Mouse (Mus musculus) erythroblast, adult 5-6 weeks (primary cell): ENCODE data around the gene Xrn1. TPM values are rescaled to one million over a fixed set of nuclear protein-coding genes. Genes with fewer than 3 reads are reported as not detected.
"Not testable (repeated sequence)": the region's sequence is repeated elsewhere in the genome, so short reads cannot be mapped to it uniquely, and the experiment has no call there.

Source experiments
- ATAC-seq: replicated peaks from 2 replicates; pipeline ENCODE4 v1.8.0; 2016; ENCODE audit warnings: moderate number of reproducible peaks, mild to moderate bottlenecking, moderate TSS enrichment, inconsistent platforms; ENCODE audit not compliant: poor library complexity, low FRiP score, severe bottlenecking
- total RNA-seq, 2 experiments: library from RNA; stranded (forward) in 1 of 2; stranded (reverse) in 1 of 2; fragments of 150-400 nt in 1 of 2; fragments of 200-764, 138-1000 nt in 1 of 2; gene quantifications; 2 replicates each; pipeline versions ENCODE4 v1.2.3 to v1.2.4; 2015 to 2017; ENCODE audit warnings: low replicate concordance in 2 of 2

The Xrn1 gene
- 32.2 and 54.2 TPM in 2 replicates for total RNA-seq (2015; ENCODE audit: low replicate concordance)
- total RNA-seq (2017; ENCODE audit: low replicate concordance) = 42.4 and 46.8 TPM in 2 replicates

DNA sequence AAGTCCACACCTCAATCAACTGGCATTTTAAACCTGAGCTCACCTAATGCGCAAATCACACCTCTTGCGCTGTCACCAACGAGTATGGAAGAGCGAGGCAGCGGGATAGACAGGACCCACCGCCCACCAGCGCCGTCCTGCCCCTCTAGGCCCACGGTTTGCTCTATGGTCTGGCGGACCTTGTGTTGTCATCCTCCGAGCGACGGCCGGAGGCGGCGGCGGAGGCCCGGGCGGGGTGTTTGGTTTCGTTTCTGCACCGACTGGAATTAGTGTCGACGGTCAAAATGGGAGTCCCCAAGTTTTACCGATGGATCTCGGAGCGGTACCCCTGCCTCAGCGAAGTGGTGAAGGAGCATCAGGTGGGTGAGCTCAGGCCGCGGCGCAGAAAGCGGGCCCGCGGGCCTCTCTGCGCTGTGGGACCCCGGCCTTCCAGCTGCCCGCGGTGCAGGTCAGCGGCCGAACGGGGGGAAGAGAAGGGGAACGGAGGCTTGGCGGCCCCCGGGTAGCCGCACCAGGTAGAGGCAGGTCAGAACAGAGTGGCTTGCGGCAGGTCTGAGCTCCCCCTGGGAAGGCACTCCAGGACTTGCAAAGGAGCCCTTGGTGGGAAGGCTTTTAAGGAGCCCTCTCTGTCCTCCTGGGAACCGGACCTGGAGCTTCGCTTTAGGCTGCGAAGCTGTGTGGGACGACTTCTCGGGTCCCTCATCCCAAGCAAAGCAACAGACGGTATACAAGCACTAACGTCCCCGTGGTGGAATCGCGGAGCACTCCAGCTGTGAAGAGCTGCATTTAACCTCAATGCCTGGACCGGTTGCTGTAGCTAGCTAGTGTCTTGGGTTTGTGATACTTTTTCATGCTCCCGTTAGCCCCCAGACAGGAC lies at the start of gene Xrn1:
TSS of gene Xrn1 (plus strand) at position 176 of the 877 bp plus-strand sequence.
- peak; percentile 94 for ATAC-seq

DNA sequence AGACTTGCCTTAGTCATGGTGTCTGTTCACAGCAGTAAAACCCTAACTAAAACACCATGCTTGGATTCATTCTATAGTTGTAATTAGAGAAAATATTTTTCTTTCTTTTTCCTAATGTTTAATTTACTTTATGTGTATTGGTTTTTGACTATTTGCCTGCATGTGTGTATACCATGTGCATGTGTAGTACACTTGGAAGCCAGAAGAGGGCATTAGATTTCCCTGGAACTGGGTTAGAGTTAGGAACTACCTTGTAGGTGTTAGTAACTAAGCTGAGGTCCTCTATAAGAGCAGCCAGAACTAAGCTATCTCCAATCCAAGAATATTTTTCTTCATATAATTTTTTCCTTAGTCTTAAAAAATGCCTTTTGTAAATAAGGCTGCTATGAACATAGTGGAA lies 21.7 kb upstream of the Xrn1 start:
- peak; percentile 64; the same call in 1 of the 2 replicates for ATAC-seq

DNA sequence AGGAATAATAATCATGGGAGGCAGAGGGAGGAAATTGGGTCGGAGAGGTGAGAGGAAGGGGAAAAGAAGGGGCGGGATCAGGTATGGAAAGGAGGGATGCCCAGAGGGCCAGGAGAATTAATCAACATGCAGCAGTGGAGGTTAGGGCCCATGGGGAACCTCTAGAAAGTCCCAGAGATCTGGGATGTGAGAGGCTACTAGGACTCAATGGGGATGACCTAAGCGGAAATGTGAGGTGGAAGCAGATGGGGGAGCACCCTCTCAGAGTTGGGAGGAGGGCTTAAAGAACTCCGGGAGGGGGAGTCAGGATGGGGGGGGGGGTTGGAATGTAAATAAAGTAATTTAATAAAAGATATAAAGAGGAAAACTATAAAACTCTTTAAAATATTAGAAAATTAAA lies 902 bp upstream of the Xrn1 start:
- ATAC-seq = no peak

DNA sequence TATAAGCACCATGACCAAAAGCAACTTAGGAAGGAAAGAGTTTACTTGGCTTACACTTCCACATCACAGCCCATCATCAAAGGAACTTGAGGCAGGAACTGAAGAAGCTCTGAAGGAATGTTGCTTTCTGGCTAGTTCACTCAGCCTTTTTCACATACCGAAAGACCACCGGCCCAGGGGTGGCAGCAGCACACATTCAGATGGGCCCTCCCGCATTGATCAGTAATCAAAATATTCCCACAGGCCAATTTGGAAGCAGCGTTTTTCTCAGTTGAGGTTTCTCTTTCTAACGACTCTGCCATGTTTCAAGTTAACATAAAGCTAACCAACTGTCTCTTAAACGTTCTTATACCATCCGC lies 355 bp upstream of the Xrn1 start:
- no peak for ATAC-seq

DNA sequence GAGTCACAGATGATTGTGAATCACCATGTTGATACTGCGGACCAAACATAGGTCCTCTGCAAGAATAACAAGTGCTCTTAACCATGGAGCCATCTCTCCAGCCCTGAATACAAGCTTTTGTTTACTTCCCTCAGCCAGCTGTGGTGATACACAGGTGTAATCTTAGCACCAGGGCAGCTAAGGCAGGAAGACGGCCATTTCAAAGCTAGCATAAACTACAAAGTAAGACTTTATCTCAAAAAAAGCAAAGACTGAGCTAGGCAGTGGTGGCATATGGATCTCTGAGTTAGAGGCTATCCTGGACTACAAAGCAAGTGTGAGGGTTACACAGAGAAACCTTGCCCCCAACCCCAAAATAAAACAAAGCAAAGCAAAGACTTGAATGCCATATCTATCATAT lies 3.1 kb downstream of the Xrn1 start:
- no peak for ATAC-seq

DNA sequence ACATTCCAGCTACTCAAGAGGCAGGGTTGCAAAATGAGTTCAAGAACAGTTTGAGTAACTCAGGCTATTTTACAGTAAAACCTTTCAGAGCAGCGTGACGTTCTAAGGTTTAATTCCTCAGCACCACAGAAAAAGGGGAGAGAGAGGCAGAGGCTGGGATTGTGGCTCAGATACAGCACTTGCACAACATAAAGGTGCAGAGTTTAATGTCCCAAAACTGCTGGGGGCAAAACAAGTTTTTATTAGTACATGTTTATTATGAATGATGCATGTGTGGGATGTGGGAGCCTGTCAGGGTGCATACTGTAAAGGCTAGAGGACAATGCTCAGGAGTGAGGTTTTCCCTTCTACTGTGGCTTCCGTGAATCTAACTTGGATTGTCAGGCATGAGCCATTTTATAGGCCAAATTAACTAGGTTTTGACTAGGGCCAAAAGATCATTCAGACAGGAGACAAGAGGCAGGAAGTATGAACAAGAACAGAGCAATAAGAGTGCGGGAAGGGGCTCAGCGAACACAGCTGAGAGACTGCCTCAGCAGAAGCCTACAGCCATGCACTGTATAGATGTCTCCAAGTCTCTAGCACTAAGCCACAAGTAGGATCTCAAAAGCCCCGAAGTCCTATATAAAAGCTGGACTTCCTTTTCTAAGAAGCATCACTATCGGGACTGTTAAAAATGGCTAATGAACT lies 3.6 kb downstream of the Xrn1 start:
- no peak for ATAC-seq

DNA sequence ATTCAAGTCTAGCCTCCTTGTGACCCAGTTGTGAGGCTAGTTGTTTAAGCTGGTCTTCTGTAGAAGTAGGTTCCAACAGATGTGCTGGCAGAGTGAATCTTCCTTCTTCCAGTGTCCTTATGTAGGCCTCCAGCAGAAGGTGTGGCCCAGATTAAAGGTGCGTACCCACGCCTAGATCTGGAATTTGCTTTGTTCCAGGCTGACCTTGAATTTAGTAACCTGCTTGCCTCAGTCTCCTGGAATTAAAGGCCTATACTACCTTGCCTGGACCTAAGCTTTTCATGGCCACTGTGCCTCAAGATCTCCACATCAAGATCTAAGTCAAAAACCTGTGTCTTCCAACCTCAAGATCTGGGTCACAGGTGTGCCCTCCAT lies 4.2 kb downstream of the Xrn1 start:
- ATAC-seq = not testable (repeated sequence)

DNA sequence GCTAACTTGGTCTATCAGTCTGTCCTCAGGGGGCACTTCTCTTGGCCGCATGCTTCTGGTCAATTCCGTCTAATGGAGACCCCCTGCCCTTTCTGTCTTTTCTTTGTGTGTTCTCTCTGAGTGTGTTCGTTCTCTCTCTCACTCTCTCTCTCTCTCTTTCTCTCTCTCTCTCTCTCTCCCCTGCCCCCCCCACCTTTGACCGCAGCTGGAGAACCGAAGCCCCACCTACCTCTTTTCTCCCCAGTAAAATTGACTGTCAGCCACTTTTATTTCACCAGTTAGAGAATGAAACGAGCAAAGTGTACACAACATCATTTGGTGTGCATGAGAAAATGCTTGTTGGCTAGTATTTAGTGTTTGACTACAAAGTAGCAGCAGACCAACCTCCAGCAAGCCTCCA lies 4.7 kb downstream of the Xrn1 start:
- ATAC-seq = no peak

DNA sequence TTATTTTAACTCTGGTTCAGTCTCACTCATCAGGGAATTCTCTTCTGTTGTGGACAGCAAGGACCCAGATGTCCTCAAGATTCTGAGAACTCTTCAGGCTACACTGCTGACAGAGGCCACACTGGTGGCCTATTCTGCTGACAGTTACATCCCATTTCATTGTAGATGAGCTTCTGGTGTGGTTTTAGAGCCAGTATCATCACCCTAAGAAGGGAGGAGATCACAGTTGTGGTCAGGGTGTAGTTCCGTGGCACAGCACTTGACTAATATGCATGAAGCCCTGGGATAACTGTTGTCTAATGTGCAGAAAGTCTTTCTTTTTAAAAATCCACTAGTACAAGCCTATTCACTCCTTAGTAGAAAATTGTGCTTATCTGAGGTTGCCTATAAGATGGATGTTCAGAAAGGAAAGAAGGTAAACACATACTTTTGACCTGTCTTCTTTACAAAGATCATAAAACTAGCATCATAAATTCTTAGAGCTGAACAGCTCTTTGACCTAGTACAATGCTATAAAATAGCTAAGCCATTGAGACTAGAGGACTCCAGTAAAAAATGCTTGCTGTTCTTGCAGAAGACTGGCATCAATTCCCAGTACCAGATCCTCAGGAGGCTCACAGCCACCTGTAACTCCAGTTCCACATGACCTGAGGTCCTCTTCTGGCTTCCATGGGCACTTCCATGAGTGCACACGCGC lies 5.3 kb downstream of the Xrn1 start:
- ATAC-seq = no peak

DNA sequence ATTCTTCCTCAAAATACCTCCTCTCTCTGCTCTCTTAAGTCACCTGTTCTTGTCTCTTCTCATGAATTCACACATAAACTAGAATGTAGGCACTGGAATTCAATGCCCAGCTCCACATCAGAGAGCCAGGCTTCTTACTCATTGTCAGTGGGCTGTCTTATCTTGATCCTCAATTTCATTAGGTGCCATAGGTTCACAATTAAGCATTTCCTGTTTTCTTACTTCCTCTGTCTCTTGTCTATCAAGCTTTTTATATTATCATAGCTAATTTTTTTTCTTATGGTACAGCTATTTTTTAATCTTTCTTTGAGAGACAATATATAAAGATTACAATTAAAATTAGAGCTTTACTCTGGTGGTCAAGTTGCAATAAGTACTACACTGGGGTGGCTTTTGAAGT lies 6.5 kb downstream of the Xrn1 start:
- ATAC-seq = no peak

DNA sequence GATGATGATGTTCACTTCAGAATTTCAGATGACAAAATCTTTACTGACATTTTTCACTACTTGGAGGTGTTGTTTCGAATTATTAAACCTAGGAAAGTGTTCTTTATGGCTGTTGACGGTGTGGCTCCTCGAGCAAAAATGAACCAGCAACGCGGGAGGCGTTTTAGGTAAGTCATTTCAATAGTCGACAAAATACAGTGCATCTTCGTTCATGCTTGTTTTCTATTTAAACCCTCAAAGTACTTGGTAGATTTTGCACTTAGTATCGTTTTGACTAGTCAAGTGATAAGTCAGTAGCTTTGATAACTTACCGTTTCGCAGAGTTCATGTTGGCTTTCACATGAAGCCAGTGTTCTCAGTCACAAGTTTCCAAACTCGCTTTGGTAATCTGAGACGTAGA lies 9.5 kb downstream of the Xrn1 start:
- ATAC-seq = no peak

DNA sequence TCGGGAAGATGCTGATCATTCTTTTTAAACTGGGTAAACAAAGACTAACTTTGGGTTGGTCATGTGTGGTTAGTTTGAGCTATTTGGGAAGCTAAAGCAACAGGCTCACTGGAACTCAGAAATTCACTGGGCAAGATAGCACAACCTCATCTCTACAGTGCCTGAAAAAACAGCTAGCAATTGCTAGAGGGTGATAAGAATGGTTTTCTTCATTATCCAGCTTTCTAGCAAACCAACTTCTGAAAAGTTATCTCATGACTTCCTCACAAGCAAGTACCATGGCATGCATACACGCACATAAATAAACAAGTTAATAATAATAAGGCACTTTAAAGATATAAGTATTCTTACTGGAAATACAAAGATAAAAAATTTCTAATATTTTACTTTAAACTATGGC lies 23.7 kb downstream of the Xrn1 start:
- no peak for ATAC-seq

DNA sequence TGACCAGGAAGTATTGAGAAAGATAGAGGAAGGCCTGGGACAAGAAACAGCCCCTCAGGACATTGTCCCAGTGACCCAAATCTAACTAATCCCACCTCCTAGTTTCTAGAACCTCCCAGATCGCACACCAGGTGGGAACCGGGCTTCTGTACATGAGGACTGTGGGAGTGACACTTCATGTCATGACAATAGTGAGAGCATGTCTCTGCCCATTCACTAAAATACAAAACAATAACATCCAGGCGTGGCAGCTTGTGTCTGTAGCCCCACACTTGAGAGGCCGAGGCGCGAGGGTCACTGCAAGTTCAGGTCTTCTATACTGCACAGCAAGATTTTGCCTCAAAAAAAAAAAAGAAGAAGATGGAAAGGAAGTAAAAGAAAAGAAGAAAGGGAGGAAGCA lies 25.3 kb downstream of the Xrn1 start:
- ATAC-seq = no peak

DNA sequence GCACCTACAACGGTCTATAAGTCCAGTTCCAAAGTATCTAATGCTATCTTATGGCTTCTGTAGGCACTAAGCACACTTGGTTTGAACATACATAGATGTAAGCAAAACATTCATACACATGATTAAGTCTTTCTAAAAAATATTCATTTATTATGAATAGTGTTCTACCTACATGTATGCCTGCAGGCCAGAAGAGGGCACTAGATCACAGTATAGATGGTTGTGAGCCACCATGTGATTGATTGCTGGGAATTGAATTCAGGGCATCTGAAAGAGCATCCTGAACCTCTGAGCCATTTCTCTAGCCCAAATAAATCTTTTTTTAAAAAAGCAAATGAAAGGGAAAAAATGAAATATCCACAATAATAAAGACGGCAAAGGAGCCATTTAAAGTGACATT lies 37.7 kb downstream of the Xrn1 start:
- ATAC-seq = no peak

DNA sequence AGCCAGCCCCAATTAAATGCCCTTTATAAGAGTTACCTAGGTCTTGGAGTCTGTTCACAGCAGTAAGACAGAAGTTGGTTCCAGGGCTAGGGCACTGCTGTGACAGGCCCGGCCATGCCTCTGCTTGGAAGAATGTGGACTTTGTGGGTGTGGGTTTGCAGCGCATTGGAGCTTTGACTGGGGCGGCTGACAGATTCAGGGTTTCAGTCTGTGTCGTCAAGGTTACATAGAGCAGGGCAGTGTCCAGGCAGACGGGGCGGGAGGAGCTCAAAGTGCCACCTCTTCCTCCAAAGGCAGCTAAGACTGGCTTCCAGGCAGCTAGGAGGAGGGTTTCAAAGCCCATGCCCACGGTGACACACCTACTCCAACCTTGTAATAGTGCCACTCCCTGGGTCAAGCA lies 49.9 kb downstream of the Xrn1 start:
- 0 out of 2 replicates have a peak, but pooled peaks have one; percentile 25 for ATAC-seq

DNA sequence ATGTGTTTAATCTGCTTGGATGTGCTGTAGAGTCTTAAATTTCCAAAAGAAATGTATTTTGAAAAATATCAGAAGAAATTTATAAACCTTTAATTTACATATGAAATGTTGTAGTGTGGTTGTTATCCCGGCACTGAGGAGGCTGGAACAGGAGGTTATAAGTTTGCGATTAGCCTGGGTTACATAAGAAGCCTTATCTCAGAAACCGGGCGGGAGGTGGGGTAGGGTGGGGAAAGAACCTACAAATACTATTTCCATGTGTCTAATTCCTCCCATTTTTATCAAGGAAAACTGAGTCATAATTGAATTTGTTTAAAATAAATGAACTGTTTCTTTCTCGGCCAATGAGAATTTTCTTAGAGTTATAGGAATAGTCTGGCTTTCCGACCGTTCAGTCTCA lies 56.1 kb downstream of the Xrn1 start:
- ATAC-seq = peak; percentile 80

DNA sequence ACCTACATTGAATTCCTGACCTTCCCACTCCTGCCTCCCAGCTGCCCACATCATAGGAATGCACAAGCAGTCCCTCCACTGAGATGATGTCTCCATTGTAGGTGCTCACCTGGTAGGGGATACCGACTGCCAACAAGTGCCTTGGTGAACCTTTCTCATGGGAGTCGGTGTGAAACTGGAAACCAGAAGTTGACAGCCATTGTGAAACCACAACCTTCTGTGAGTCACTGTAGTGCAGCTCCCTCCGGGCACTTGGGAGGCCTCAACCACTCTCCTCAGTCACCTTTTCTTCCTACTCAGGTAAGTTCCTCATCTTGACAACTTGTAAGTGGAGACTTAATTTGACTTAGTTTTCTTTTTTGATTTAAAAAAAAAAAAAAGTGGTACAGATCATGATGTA lies 69.4 kb downstream of the Xrn1 start:
- no peak for ATAC-seq

DNA sequence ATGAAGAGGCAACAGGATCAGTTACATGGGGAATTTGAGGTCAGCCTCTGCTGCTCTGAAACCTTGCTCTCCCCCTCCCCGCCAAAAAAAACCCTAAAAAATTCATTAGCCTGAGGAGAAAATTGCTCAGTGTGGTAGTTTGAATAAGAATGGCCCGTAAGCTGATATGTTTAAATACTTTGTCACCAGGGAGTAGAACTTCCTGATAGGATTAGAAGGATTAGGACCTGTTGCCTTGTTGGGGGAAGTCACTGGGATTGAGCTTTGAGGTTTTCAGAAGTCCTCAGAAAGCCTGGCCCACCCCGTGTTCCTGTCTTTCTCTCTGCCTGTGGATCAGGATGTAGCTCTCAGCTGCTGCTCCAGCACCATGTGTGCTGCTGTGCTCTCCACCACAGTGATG lies 73.4 kb downstream of the Xrn1 start:
- no peak for ATAC-seq

DNA sequence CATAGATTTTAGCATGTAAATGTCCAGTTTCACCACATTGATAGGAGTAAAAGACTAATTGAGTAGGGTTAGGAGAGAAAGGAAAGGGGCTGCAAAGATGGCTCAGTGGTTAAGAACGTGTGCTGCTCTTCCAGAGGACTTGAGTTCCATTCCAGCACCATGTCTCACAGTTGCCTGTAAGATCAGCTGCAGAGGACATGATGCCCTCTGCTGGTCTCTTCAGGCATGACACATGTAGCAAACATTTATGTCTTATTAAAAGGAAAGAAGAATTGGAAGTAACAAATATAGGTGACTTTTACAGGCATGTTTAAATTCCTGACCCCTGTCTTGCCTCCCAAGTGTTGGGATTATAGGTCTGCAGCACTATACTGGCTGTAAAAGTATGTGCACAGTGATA lies 74.3 kb downstream of the Xrn1 start:
- ATAC-seq = peak; percentile 76

DNA sequence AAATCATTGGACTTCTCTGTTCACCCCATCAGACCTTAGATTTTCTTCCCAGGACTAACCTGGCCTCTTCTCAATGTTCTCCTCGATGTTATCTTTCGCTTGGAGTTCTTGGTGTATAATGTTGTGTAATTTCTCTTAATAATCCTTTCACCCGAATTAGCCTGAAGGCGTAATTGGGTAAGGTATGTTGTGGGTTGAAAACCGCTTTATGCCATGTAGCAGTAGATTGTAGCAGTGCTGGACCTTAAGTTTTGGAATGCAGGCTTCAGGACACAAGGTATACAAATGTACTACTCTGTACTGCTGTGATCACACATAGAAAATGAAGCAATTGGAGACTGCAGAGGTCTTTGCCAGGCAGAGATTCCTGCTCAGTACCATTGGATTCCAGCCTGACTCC lies 75.3 kb downstream of the Xrn1 start:
- ATAC-seq = no peak
